Mouse (Mus musculus) heart, embryonic 13.5 days (tissue): ENCODE measurements at regions not wholly inside any gene's neighbourhood (a gene's known extent, or its start where the extent isn't known, plus 50 kb on each side); places are given as distances from the start of the nearest gene placed in this dataset.

ENCODE experiments used
- ATAC-seq: fragments of 200-750 bp; cut with Nextera tagmentation; 2 replicates; pipeline ENCODE4 v1.8.0; 2017; ENCODE audit warnings: moderate TSS enrichment; ENCODE audit not compliant: insufficient number of reproducible peaks, low FRiP score, low TSS enrichment; ENCODE audit errors: extremely low read depth
- H3K27ac ChIP-seq: fragments of 300-500 bp; sonication (generic); replicated peaks from 2 replicates; pipeline ENCODE4 v1.5.1; 2015; ENCODE audit warnings: moderate library complexity, mild to moderate bottlenecking, inconsistent platforms
- H3K27me3 ChIP-seq: fragments of 300-500 bp; sonication (generic); replicated peaks from 2 replicates; pipeline ENCODE4 v1.6.1; 2015; ENCODE audit warnings: mild to moderate bottlenecking, inconsistent platforms
- H3K36me3 ChIP-seq: fragments of 300-500 bp; sonication (generic); 2 replicates; pipeline ENCODE4 v1.6.1; 2015; ENCODE audit warnings: mild to moderate bottlenecking, inconsistent platforms
- H3K4me1 ChIP-seq: fragments of 300-500 bp; sonication (generic); 2 replicates; pipeline ENCODE4 v1.6.1; 2015; ENCODE audit warnings: inconsistent platforms
- H3K4me2 ChIP-seq: fragments of 300-500 bp; sonication (generic); 2 replicates; pipeline ENCODE4 v1.6.1; 2015; ENCODE audit warnings: inconsistent platforms, mild to moderate bottlenecking, moderate library complexity
- H3K4me3 ChIP-seq: fragments of 300-500 bp; sonication (generic); 2 replicates; pipeline ENCODE4 v1.5.1; 2015; ENCODE audit warnings: moderate library complexity, mild to moderate bottlenecking, inconsistent platforms
- H3K9ac ChIP-seq: fragments of 300-500 bp; sonication (generic); 2 replicates; pipeline ENCODE4 v1.6.1; 2015; ENCODE audit warnings: inconsistent platforms, mild to moderate bottlenecking, moderate library complexity
- H3K9me3 ChIP-seq: fragments of 300-500 bp; sonication (generic); 2 replicates; pipeline ENCODE4 v1.6.1; 2016; ENCODE audit warnings: inconsistent platforms
- WGBS: fragments of 180-500 bp; shearing (Covaris S2); methylation state at CpG from one replicate; pipeline ENCODE4 v1.1.7; 2015; ENCODE audit warnings: mixed read lengths; 5-methylcytosine and 5-hydroxymethylcytosine counted together

GRCm38 (mm10) chr14:76701304-76701703 lies 144.6 kb upstream of the Serp2 start:
- 35% methylated on average over 1 of the region's 1 CpGs for WGBS
- Histone ChIP-seq H3K36me3 (no peaks in the 10 kb centered on the region), H3K4me1 (peaks cover 56% of the 10 kb centered on the region), H3K9me3 (no peaks in the 10 kb centered on the region), H3K4me3 (no peak overlapping the region), H3K27ac (peak overlapping the region; percentile 82), H3K27me3 (no peaks in the 10 kb centered on the region), H3K4me2 (no peak overlapping the region), H3K9ac (no peak overlapping the region)
- no peak for ATAC-seq

GRCm38 (mm10) chr14:76700796-76701195 lies 144.1 kb upstream of the Serp2 start:
- peak overlapping the region; percentile 82 for H3K27ac ChIP-seq
- ATAC-seq, result no peak
- WGBS, result 56% methylated on average over 3 of the region's 3 CpGs

GRCm38 (mm10) chr14:76700190-76700589 lies 143.5 kb upstream of the Serp2 start:
- WGBS, result 67% methylated on average over 4 of the region's 4 CpGs
- H3K27ac ChIP-seq, result peak overlapping the region; percentile 48; the same call in 1 of the 2 replicates

More at GRCm38 (mm10) chr14:76700796-76701195, 144.1 kb upstream of the Serp2 start:
- no peak overlapping the region for H3K4me2 ChIP-seq
- H3K27me3 ChIP-seq, result no peaks in the 10 kb centered on the region
- H3K9ac ChIP-seq, result no peak overlapping the region
- H3K4me1 ChIP-seq, result peaks cover 61% of the 10 kb centered on the region
- no peaks in the 10 kb centered on the region for H3K36me3 ChIP-seq
- H3K4me3 ChIP-seq, result no peak overlapping the region
- H3K9me3 ChIP-seq, result no peaks in the 10 kb centered on the region

GRCm38 (mm10) chr14:76698718-76699402 lies 142.2 kb upstream of the Serp2 start:
- Histone ChIP-seq H3K9me3 (no peaks in the 10 kb centered on the region), H3K4me1 (peaks cover 78% of the 10 kb centered on the region), H3K9ac (no peak overlapping the region), H3K36me3 (no peaks in the 10 kb centered on the region), H3K27ac (peak overlapping the region; percentile 28; the same call in 1 of the 2 replicates), H3K4me3 (no peak overlapping the region), H3K4me2 (no peak overlapping the region), H3K27me3 (no peaks in the 10 kb centered on the region)
- ATAC-seq, result no peak
- WGBS, result 56% methylated on average over 4 of the region's 4 CpGs

More at GRCm38 (mm10) chr14:76700190-76700589, 143.5 kb upstream of the Serp2 start:
- no peaks in the 10 kb centered on the region for H3K27me3 ChIP-seq
- no peaks in the 10 kb centered on the region for H3K36me3 ChIP-seq
- H3K4me2 ChIP-seq, result no peak overlapping the region
- H3K9me3 ChIP-seq, result no peaks in the 10 kb centered on the region
- H3K4me3 ChIP-seq, result no peak overlapping the region
- no peak overlapping the region for H3K9ac ChIP-seq
- peaks cover 67% of the 10 kb centered on the region for H3K4me1 ChIP-seq
- no peak for ATAC-seq

- 61% methylated on average over 4 of the region's 4 CpGs for WGBS
- Histone ChIP-seq H3K9ac (no peak overlapping the region), H3K4me2 (no peak overlapping the region), H3K4me1 (peaks cover 69% of the 10 kb centered on the region), H3K27me3 (no peaks in the 10 kb centered on the region), H3K27ac (peak overlapping the region; percentile 53; the same call in 1 of the 2 replicates), H3K4me3 (no peak overlapping the region), H3K9me3 (no peaks in the 10 kb centered on the region), H3K36me3 (no peaks in the 10 kb centered on the region)
- no peak for ATAC-seq
Observed at GRCm38 (mm10) chr14:76696729-76697128, 140.0 kb upstream of the Serp2 start.

DNA sequence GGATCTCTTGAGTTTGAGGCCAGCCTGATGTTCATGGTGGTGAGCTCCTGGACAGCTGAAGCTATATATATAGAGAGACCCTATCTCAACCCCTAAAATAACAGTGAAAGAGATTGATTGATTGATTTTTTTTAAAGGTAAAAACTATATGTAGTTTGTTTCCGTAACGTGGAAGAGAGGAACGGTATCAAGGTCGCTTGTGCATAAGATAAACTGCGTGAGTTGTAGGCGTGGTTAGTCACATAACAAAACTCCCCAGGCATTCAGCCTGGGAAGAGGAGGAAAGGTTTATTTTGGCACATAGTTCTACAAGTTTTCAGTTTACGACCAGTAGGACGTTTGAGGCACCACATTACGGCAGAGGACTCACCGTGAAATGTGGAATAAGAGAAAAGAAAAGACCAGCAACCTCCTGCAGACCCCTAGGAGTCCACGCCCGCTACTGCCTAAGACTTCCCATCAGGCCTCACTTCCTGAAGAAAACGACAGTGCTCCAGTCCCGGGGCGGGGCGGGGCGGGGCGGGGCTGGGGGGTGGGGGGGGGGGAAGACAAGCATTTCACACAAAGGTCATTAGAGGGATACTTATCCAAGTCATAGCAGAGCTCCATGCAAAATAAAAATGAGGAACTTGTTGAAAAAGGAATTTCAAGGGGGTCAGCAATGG lies 139.1 kb upstream of the Serp2 start:
- peaks cover 60% of the 10 kb centered on the region for H3K4me1 ChIP-seq
- peak overlapping the region; percentile 21 for H3K4me2 ChIP-seq
- H3K9ac ChIP-seq, result no peak overlapping the region
- ATAC-seq, result no peak
- WGBS, result 51% methylated on average over 18 of the region's 18 CpGs
- H3K4me3 ChIP-seq, result no peak overlapping the region
- H3K27me3 ChIP-seq, result no peaks in the 10 kb centered on the region
- no peaks in the 10 kb centered on the region for H3K9me3 ChIP-seq
- H3K36me3 ChIP-seq, result no peaks in the 10 kb centered on the region
- peak overlapping the region; percentile 53 for H3K27ac ChIP-seq

DNA sequence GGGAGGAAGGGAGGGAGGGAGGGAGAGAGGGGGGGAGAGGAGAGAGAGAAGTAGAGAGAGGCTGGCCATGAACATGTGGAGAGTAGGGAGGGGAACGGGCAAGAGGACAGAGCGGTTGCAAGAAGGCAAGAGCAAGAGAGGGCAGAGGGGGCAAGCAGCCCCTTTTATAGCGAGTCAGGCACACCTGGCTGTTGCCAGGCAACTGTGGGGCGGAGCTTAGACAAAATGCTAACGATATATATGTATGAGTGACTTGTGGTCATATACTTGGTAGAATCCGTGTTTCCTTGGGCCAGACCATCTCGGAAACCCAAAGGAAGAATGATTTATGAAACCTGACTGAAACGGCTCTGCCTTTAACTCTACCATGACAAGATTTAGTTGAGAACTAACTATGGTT lies 138.2 kb upstream of the Serp2 start:
- Histone ChIP-seq H3K4me2 (no peak overlapping the region), H3K27me3 (no peaks in the 10 kb centered on the region), H3K36me3 (no peaks in the 10 kb centered on the region), H3K9ac (no peak overlapping the region), H3K4me1 (peaks cover 54% of the 10 kb centered on the region), H3K9me3 (no peaks in the 10 kb centered on the region), H3K27ac (no peak overlapping the region), H3K4me3 (no peak overlapping the region)
- no peak for ATAC-seq
- WGBS, result 87% methylated on average over 8 of the region's 8 CpGs

GRCm38 (mm10) chr14:76693351-76694317 lies 136.9 kb upstream of the Serp2 start:
- WGBS, result 48% methylated on average over 15 of the region's 15 CpGs
- H3K9ac ChIP-seq, result no peak overlapping the region
- H3K4me3 ChIP-seq, result no peak overlapping the region

GRCm38 (mm10) chr14:76687971-76688407 lies 131.3 kb upstream of the Serp2 start:
- H3K27me3 ChIP-seq, result no peaks in the 10 kb centered on the region
- WGBS, result 32% methylated on average over 10 of the region's 10 CpGs
- H3K4me3 ChIP-seq, result no peak overlapping the region
- peaks cover 31% of the 10 kb centered on the region for H3K4me1 ChIP-seq
- H3K27ac ChIP-seq, result peak overlapping the region; percentile 48; the same call in 1 of the 2 replicates
- H3K4me2 ChIP-seq, result no peak overlapping the region
- ATAC-seq, result no peak
- peak overlapping the region; percentile 50; the same call in 1 of the 2 replicates for H3K9ac ChIP-seq
- H3K36me3 ChIP-seq, result no peaks in the 10 kb centered on the region
- no peaks in the 10 kb centered on the region for H3K9me3 ChIP-seq

More at GRCm38 (mm10) chr14:76693351-76694317, 136.9 kb upstream of the Serp2 start:
- H3K9me3 ChIP-seq, result no peaks in the 10 kb centered on the region
- no peaks in the 10 kb centered on the region for H3K27me3 ChIP-seq
- ATAC-seq, result 0 out of 2 replicates have a peak, but pooled peaks have one; percentile 1
- peak overlapping the region; percentile 62 for H3K27ac ChIP-seq
- 0 out of 2 replicates have a peak overlapping the region, but pooled peaks have one; percentile 11 for H3K4me2 ChIP-seq
- H3K4me1 ChIP-seq, result peaks cover 47% of the 10 kb centered on the region
- H3K36me3 ChIP-seq, result no peaks in the 10 kb centered on the region

GRCm38 (mm10) chr14:76686762-76687453 lies 130.2 kb upstream of the Serp2 start:
- peaks cover 36% of the 10 kb centered on the region for H3K4me1 ChIP-seq
- no peak for ATAC-seq
- 44% methylated on average over 9 of the region's 9 CpGs for WGBS
- no peaks in the 10 kb centered on the region for H3K36me3 ChIP-seq
- no peak overlapping the region for H3K4me3 ChIP-seq
- H3K9ac ChIP-seq, result no peak overlapping the region
- H3K27ac ChIP-seq, result 0 out of 2 replicates have a peak overlapping the region, but pooled peaks have one; percentile 34
- no peaks in the 10 kb centered on the region for H3K27me3 ChIP-seq
- no peaks in the 10 kb centered on the region for H3K9me3 ChIP-seq
- H3K4me2 ChIP-seq, result no peak overlapping the region
